Mouse (Mus musculus) cortical plate, adult 2 months (tissue): ENCODE measurements at regions not wholly inside any gene's neighbourhood (a gene's known extent, or its start where the extent isn't known, plus 50 kb on each side); places are given as distances from the start of the nearest gene placed in this dataset.
"Not testable (repeated sequence)": the region's sequence is repeated elsewhere in the genome, so short reads cannot be mapped to it uniquely, and the experiment has no call there.

Experiments
- CTCF ChIP-seq: fragments of 200-500 bp; IDR thresholded peaks from 2 replicates; pipeline ENCODE4 v1.5.1; 2011; ENCODE audit warnings: mild to moderate bottlenecking, control low read depth, low read length; ENCODE audit not compliant: insufficient read depth; ENCODE audit errors: extremely low read depth
- POLR2A ChIP-seq: fragments of 200-500 bp; IDR thresholded peaks from 2 replicates; pipeline ENCODE4 v1.6.1; 2011; ENCODE audit warnings: mild to moderate bottlenecking, low read length, control low read depth; ENCODE audit not compliant: insufficient read depth; ENCODE audit errors: extremely low read depth

DNA sequence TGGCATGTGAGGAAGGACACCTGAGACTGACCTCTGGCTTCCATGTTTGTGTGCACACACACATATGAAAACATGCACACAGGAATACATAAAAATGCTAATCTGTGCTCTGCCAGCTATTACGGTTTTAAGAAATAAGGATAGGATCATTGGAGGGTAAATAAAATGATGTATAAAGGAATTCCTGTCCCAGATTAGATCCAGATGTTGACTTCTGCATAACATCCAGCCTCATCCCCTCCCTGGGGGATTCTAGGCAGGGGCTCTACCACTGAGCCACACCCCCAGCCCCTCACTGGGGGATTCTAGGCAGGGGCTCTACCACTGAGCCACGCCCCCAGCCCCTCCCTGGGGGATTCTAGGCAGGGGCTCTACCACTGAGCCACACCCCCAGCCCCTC is 56.6 kb upstream of the Castor2 start:
- not testable (repeated sequence) for TF ChIP-seq CTCF, POLR2A
